Mouse (Mus musculus) kidney, embryonic 14.5 days (tissue): ENCODE results near the gene Arhgef3. TPM values are rescaled to one million over a fixed set of nuclear protein-coding genes. Genes with fewer than 3 reads are reported as not detected.

Source experiments
- ATAC-seq: fragments of 200-750 bp; cut with Nextera tagmentation; 2 replicates; pipeline ENCODE4 v1.8.0; 2017; ENCODE audit warnings: moderate number of reproducible peaks, mild to moderate bottlenecking, moderate TSS enrichment, moderate library complexity; ENCODE audit not compliant: low FRiP score, low TSS enrichment
- H3K27ac ChIP-seq: fragments of 300-500 bp; sonication (generic); 2 replicates; pipeline ENCODE4 v1.5.1; 2014; ENCODE audit warnings: low read depth, mild to moderate bottlenecking, low read length, moderate library complexity, mixed read lengths
- H3K27me3 ChIP-seq: fragments of 300-500 bp; sonication (generic); 2 replicates; pipeline ENCODE4 v1.6.1; 2014; ENCODE audit warnings: mild to moderate bottlenecking, low read length; ENCODE audit not compliant: control insufficient read depth, insufficient read depth
- H3K36me3 ChIP-seq: fragments of 300-500 bp; sonication (generic); 2 replicates; pipeline ENCODE4 v1.6.1; 2014; ENCODE audit warnings: low read length, mixed read lengths; ENCODE audit not compliant: control insufficient read depth, insufficient read depth
- H3K4me1 ChIP-seq: fragments of 300-500 bp; sonication (generic); 2 replicates; pipeline ENCODE4 v1.6.1; 2014; ENCODE audit warnings: low read length, mixed read lengths; ENCODE audit not compliant: control insufficient read depth, insufficient read depth
- H3K4me2 ChIP-seq: fragments of 300-500 bp; sonication (generic); replicated peaks from 2 replicates; pipeline ENCODE4 v1.6.1; 2014; ENCODE audit warnings: low read depth, mild to moderate bottlenecking, low read length
- H3K4me3 ChIP-seq: fragments of 300-500 bp; sonication (generic); 2 replicates; pipeline ENCODE4 v1.5.1; 2014; ENCODE audit warnings: mild to moderate bottlenecking, low read length
- H3K9ac ChIP-seq: fragments of 300-500 bp; sonication (generic); 2 replicates; pipeline ENCODE4 v1.6.1; 2014; ENCODE audit warnings: low read depth, mild to moderate bottlenecking, low read length, moderate library complexity
- H3K9me3 ChIP-seq: fragments of 300-500 bp; sonication (generic); 2 replicates; pipeline ENCODE4 v1.6.1; 2016; ENCODE audit warnings: low read length; ENCODE audit not compliant: control insufficient read depth
- WGBS: fragments of 180-500 bp; shearing (Covaris S2); extraction: QIAGEN DNeasy Blood & Tissue Kit; methylation state at CpG from one replicate; pipeline ENCODE4 v1.1.7; 2014; 5-methylcytosine and 5-hydroxymethylcytosine counted together
- polyA plus RNA-seq: library from polyadenylated mRNA; unstranded; fragments of >200 nt; fragmentation: Nextera tagmentation; extraction: Ambion mirVana; gene quantifications from 2 replicates; pipeline ENCODE4 v1.2.1, GENCODE M21; 2014

Gene Arhgef3
- polyA plus RNA-seq, 1 experiment from 2014 or later, result 15.0 TPM

- Histone ChIP-seq H3K4me3 (peak overlapping the region; percentile 37), H3K4me1 (no peaks in the 10 kb centered on the region), H3K4me2 (peak overlapping the region; percentile 64), H3K27ac (no peak overlapping the region), H3K36me3 (no peaks in the 10 kb centered on the region), H3K9ac (peak overlapping the region; percentile 47; the same call in 1 of the 2 replicates), H3K9me3 (no peaks in the 10 kb centered on the region), H3K27me3 (peaks cover 4% of the 10 kb centered on the region; the same call in 1 of the 2 replicates)
- 2% methylated on average over 37 of the region's 37 CpGs for WGBS
- peak; percentile 94 for ATAC-seq
Measured at GRCm38 (mm10) chr14:27335331-27336207, 220.9 kb downstream of the Arhgef3 start.

- Histone ChIP-seq H3K27me3 (peaks cover 4% of the 10 kb centered on the region; the same call in 1 of the 2 replicates), H3K9me3 (no peaks in the 10 kb centered on the region), H3K9ac (peak overlapping the region; percentile 47; the same call in 1 of the 2 replicates), H3K27ac (no peak overlapping the region), H3K4me3 (peak overlapping the region; percentile 37), H3K4me1 (peaks cover 5% of the 10 kb centered on the region; the same call in 1 of the 2 replicates), H3K36me3 (no peaks in the 10 kb centered on the region), H3K4me2 (peak overlapping the region; percentile 64)
- peak; percentile 59; the same call in 1 of the 2 replicates for ATAC-seq
- WGBS, result 3% methylated on average over 34 of the region's 34 CpGs
Measured at GRCm38 (mm10) chr14:27336208-27337114, 221.8 kb downstream of the Arhgef3 start.

GRCm38 (mm10) chr14:27337156-27337555 lies 222.5 kb downstream of the Arhgef3 start:
- no peak for ATAC-seq
- H3K4me3 ChIP-seq, result peak overlapping the region; percentile 37; the same call in 1 of the 2 replicates
- no peak overlapping the region; the same call in 1 of the 2 replicates for H3K4me2 ChIP-seq
- H3K27me3 ChIP-seq, result peaks cover 4% of the 10 kb centered on the region; the same call in 1 of the 2 replicates
- WGBS, result 65% methylated on average over 6 of the region's 6 CpGs
- no peaks in the 10 kb centered on the region for H3K9me3 ChIP-seq
- H3K27ac ChIP-seq, result no peak overlapping the region
- H3K4me1 ChIP-seq, result peaks cover 7% of the 10 kb centered on the region; the same call in 1 of the 2 replicates
- H3K9ac ChIP-seq, result no peak overlapping the region
- no peaks in the 10 kb centered on the region for H3K36me3 ChIP-seq

GRCm38 (mm10) chr14:27338034-27338708 lies 223.5 kb downstream of the Arhgef3 start:
- no peak for ATAC-seq
- H3K4me1 ChIP-seq, result peaks cover 7% of the 10 kb centered on the region; the same call in 1 of the 2 replicates
- peaks cover 4% of the 10 kb centered on the region; the same call in 1 of the 2 replicates for H3K27me3 ChIP-seq
- 37% methylated on average over 12 of the region's 12 CpGs for WGBS
- H3K4me3 ChIP-seq, result no peak overlapping the region
- no peak overlapping the region for H3K4me2 ChIP-seq
- H3K36me3 ChIP-seq, result no peaks in the 10 kb centered on the region
- H3K9me3 ChIP-seq, result no peaks in the 10 kb centered on the region
- no peak overlapping the region for H3K9ac ChIP-seq
- H3K27ac ChIP-seq, result no peak overlapping the region

GRCm38 (mm10) chr14:27340682-27341415 lies 226.2 kb downstream of the Arhgef3 start:
- peaks cover 7% of the 10 kb centered on the region; the same call in 1 of the 2 replicates for H3K4me1 ChIP-seq
- no peaks in the 10 kb centered on the region for H3K36me3 ChIP-seq
- no peaks in the 10 kb centered on the region for H3K9me3 ChIP-seq
- no peak for ATAC-seq
- no peak overlapping the region for H3K4me2 ChIP-seq
- no peak overlapping the region for H3K9ac ChIP-seq
- WGBS, result 45% methylated on average over 5 of the region's 5 CpGs
- peaks cover 4% of the 10 kb centered on the region; the same call in 1 of the 2 replicates for H3K27me3 ChIP-seq
- H3K4me3 ChIP-seq, result no peak overlapping the region
- H3K27ac ChIP-seq, result no peak overlapping the region

- Histone ChIP-seq H3K27ac (no peak overlapping the region), H3K4me1 (peaks cover 7% of the 10 kb centered on the region; the same call in 1 of the 2 replicates), H3K27me3 (peaks cover 4% of the 10 kb centered on the region; the same call in 1 of the 2 replicates), H3K9me3 (no peaks in the 10 kb centered on the region), H3K4me2 (no peak overlapping the region), H3K36me3 (no peaks in the 10 kb centered on the region), H3K4me3 (no peak overlapping the region), H3K9ac (no peak overlapping the region)
- 57% methylated on average over 5 of the region's 5 CpGs for WGBS
- no peak for ATAC-seq
Measured at GRCm38 (mm10) chr14:27341486-27341885, 226.8 kb downstream of the Arhgef3 start.

- Histone ChIP-seq H3K9ac (no peak overlapping the region), H3K36me3 (no peaks in the 10 kb centered on the region), H3K27ac (no peak overlapping the region), H3K4me2 (no peak overlapping the region), H3K4me3 (no peak overlapping the region), H3K4me1 (peaks cover 7% of the 10 kb centered on the region; the same call in 1 of the 2 replicates), H3K9me3 (no peaks in the 10 kb centered on the region), H3K27me3 (peaks cover under 1% of the 10 kb centered on the region; the same call in 1 of the 2 replicates)
- no peak for ATAC-seq
- WGBS, result 83% methylated on average over 2 of the region's 2 CpGs
Measured at GRCm38 (mm10) chr14:27342451-27342850, 227.8 kb downstream of the Arhgef3 start.
